Mouse (Mus musculus): ENCODE data around the gene Stpg4.

GRCm38 (mm10) chr17:87378354-87379159, 49.0 kb downstream of the Stpg4 start:
- TF ChIP-seq CTCF (IDR thresholded peaks at IDR 0.05; ENCODE audit: low read depth) (no peak), EP300 (IDR thresholded peaks at IDR 0.05; ENCODE audit: low read depth) (no peak)
